ENCODE assay signal across 10 mouse cellular contexts in genomic region chr9:121315901-121316595, GRCm38 (mm10). TPM values are rescaled to one million over a fixed set of nuclear protein-coding genes. Genes with fewer than 3 reads are reported as not detected.
DNase-seq lines count a peak whose midpoint lies in the region; ATAC-seq and TF ChIP-seq lines count a peak whose summit lies in the region.
"Had no signal": no experiment of that assay in that cellular context is flagged by ENCODE, and none has a peak within 500 bp of the region (broad histone marks: within the 10 kb centered on the region; RNA-seq: fewer than 3 reads in every experiment).

No protein-coding gene starts in this region.

- no peak for DNase-seq in kidney, adult 9 months
- no peak for DNase-seq in heart, postnatal 0 days (ENCODE audit: low spot score)
- DNase-seq in retina, postnatal 1 day, result no peak
- no peak for DNase-seq in right cerebral cortex, adult 18-20 months

- no peak for TF ChIP-seq POLR2A in bone marrow, adult 2 months (IDR thresholded peaks at IDR 0.05; ENCODE audit: borderline replicate concordance, control insufficient read depth, low read depth, low read length)

- peaks cover 4% of the 10 kb centered on the region; the same call in 1 of the 2 replicates for H3K36me3 ChIP-seq in kidney, embryonic 14.5 days (ENCODE audit: control insufficient read depth, insufficient read depth, low read length)
- 0 out of 2 replicates have a peak, but pooled peaks cover 4% of the 10 kb centered on the region for H3K36me3 ChIP-seq in heart, postnatal 0 days (replicated peaks; ENCODE audit: control insufficient read depth, insufficient read depth, low read length)
- no peaks in the 10 kb centered on the region for H3K36me3 ChIP-seq in macrophage (ENCODE audit: inconsistent target)

- H3K9ac ChIP-seq in kidney, embryonic 14.5 days (ENCODE audit: low read depth, low read length), result no peak overlapping the region
- H3K9ac ChIP-seq in heart, postnatal 0 days (replicated peaks; ENCODE audit: low read depth, low read length), result no peak overlapping the region
- H3K9ac ChIP-seq: liver, embryonic 14.5 days had no signal

- TF ChIP-seq CTCF in bone marrow, adult 2 months (IDR thresholded peaks at IDR 0.05; ENCODE audit: control insufficient read depth, insufficient read depth, low read length), result no peak
- no peak for TF ChIP-seq CTCF in heart, postnatal 0 days (IDR thresholded peaks at IDR 0.05; ENCODE audit: low read depth)

- 0 out of 2 replicates have a peak overlapping the region, but pooled peaks have one; percentile 4 for H3K27ac ChIP-seq in kidney, embryonic 14.5 days (ENCODE audit: low read depth, low read length)
- H3K27ac ChIP-seq in bone marrow, adult 2 months (ENCODE audit: control insufficient read depth, insufficient read depth, low read depth, low read length, poor library complexity), result peak overlapping the region; percentile 65
- peak overlapping the region; percentile 99 for H3K27ac ChIP-seq in heart, postnatal 0 days (ENCODE audit: low read depth)
- H3K27ac ChIP-seq in macrophage, result peak overlapping the region; percentile 100
- H3K27ac ChIP-seq: liver, embryonic 14.5 days had no signal

- H3K9me3 ChIP-seq in kidney, embryonic 14.5 days (ENCODE audit: control insufficient read depth, low read length), result peaks cover 2% of the 10 kb centered on the region; the same call in 1 of the 2 replicates
- H3K9me3 ChIP-seq in heart, postnatal 0 days (replicated peaks; ENCODE audit: control insufficient read depth, low read length), result no peaks in the 10 kb centered on the region
- H3K9me3 ChIP-seq: G1E had no signal

- 75% methylated on average over 4 of the region's 4 CpGs for WGBS in kidney, embryonic 14.5 days
- WGBS in bone marrow, adult 2 months, result 74% methylated on average over 4 of the region's 4 CpGs
- WGBS in heart, postnatal 0 days, result 62% methylated on average over 4 of the region's 4 CpGs
- 86% methylated on average over 4 of the region's 4 CpGs for WGBS in macrophage (ENCODE audit: missing documents)

- H3K79me2 ChIP-seq in macrophage (ENCODE audit: inconsistent target), result peaks cover 78% of the 10 kb centered on the region

- peaks cover 32% of the 10 kb centered on the region for H3K4me1 ChIP-seq in kidney, embryonic 14.5 days (ENCODE audit: control insufficient read depth, insufficient read depth, low read length)
- H3K4me1 ChIP-seq in bone marrow, adult 2 months (ENCODE audit: control insufficient read depth, insufficient read depth, low read length), result peaks cover 10% of the 10 kb centered on the region
- H3K4me1 ChIP-seq in heart, postnatal 0 days (ENCODE audit: control insufficient read depth, insufficient read depth), result peaks cover 70% of the 10 kb centered on the region

- no peak for ATAC-seq in kidney, embryonic 14.5 days (ENCODE audit: low FRiP score, low TSS enrichment)
- no peak for ATAC-seq in heart, postnatal 0 days (ENCODE audit: insufficient read depth, low read depth)
- ATAC-seq in inflammation-experienced regulatory T-cells, adult 6 months, result no peak

- no peak overlapping the region for H3K4me2 ChIP-seq in kidney, embryonic 14.5 days (replicated peaks; ENCODE audit: low read depth, low read length)
- no peak overlapping the region for H3K4me2 ChIP-seq in heart, postnatal 0 days (ENCODE audit: low read depth, low read length)

- H3K4me3 ChIP-seq in kidney, embryonic 14.5 days (ENCODE audit: low read length), result no peak overlapping the region
- H3K4me3 ChIP-seq in bone marrow, adult 2 months (replicated peaks; ENCODE audit: control insufficient read depth, low read depth, low read length), result no peak overlapping the region
- no peak overlapping the region for H3K4me3 ChIP-seq in heart, postnatal 0 days (ENCODE audit: low read depth, low read length)
- no peak overlapping the region for H3K4me3 ChIP-seq in macrophage (ENCODE audit: inconsistent target)

- no peaks in the 10 kb centered on the region for H3K27me3 ChIP-seq in kidney, embryonic 14.5 days (ENCODE audit: control insufficient read depth, insufficient read depth, low read length)
- no peaks in the 10 kb centered on the region for H3K27me3 ChIP-seq in heart, postnatal 0 days (ENCODE audit: control insufficient read depth, insufficient read depth, low read length)

- no peak for TF ChIP-seq EP300 in heart, postnatal 0 days (IDR thresholded peaks at IDR 0.05; ENCODE audit: low read depth)

RNA-seq across cellular contexts. Expression of gene Trak1, which starts 18.7 kb away (rescaled TPM):
- 10.8 and 15.4 TPM in 2 replicates for polyA plus RNA-seq in kidney, embryonic 14.5 days (2014; fragmentation: Nextera tagmentation; extraction: Ambion mirVana)
- polyA plus RNA-seq in bone marrow, adult 2 months (2011; ENCODE audit: insufficient read depth, insufficient read length, low replicate concordance, missing spikeins), result 14.1 and 29.4 TPM in 2 replicates
- total RNA-seq in heart, postnatal 0 days (2014; rRNA removed; ENCODE audit: low replicate concordance), result 113 and 120 TPM in 2 replicates
- polyA plus RNA-seq in heart, postnatal 0 days (2015; fragmentation: Nextera tagmentation; extraction: Ambion mirVana), result 53.5 and 59.3 TPM in 2 replicates
- 100 to 1,000 TPM; 175 to 281 (median 222) TPM for total RNA-seq in macrophage (2018; cell fraction: chromatin; rRNA removed)
- 10 to 100 TPM; 48.6 to 71.4 (median 54.7) TPM for total RNA-seq in macrophage (2018; cell fraction: cytosol; rRNA removed)
- 100 to 1,000 TPM in 25 of 26 experiments, 10 to 100 TPM in 1; 94.9 to 207 (median 141) TPM for total RNA-seq in macrophage (2018; cell fraction: nucleus; rRNA removed)
- polyA plus RNA-seq in macrophage (2018), result 30.9 to 32.9 TPM (median 32.9 TPM) in 3 replicates
- 10 to 100 TPM in 2 of 3 experiments, 1 to 10 TPM in 1; 7.5 to 12.9 (median 11.8) TPM for polyA plus RNA-seq in inflammation-experienced regulatory T-cells, adult 6 months (2017; shearing (Covaris generic))

RNA-seq across cellular contexts. Expression of gene Ulk4, which starts 39.1 kb away (rescaled TPM):
- 124 and 166 TPM in 2 replicates for polyA plus RNA-seq in kidney, embryonic 14.5 days (2014; fragmentation: Nextera tagmentation; extraction: Ambion mirVana)
- polyA plus RNA-seq in bone marrow, adult 2 months (2011; ENCODE audit: insufficient read depth, insufficient read length, low replicate concordance, missing spikeins), result not detected in 2 replicates
- 1.3 and 1.5 TPM in 2 replicates for total RNA-seq in heart, postnatal 0 days (2014; rRNA removed; ENCODE audit: low replicate concordance)
- polyA plus RNA-seq in heart, postnatal 0 days (2015; fragmentation: Nextera tagmentation; extraction: Ambion mirVana), result 64.3 and 66.7 TPM in 2 replicates
- 10 to 100 TPM in 3 of 26 experiments, 1 to 10 TPM in 22, under 1 TPM in 1; 0.92 to 10.8 (median 6.6) TPM for total RNA-seq in macrophage (2018; cell fraction: chromatin; rRNA removed)
- 1 to 10 TPM in 1 of 26 experiments, under 1 TPM in 25; 0.33 to 1.5 (median 0.57) TPM for total RNA-seq in macrophage (2018; cell fraction: cytosol; rRNA removed)
- 1 to 10 TPM in 24 of 26 experiments, under 1 TPM in 2; 0.52 to 3.7 (median 2.2) TPM for total RNA-seq in macrophage (2018; cell fraction: nucleus; rRNA removed)
- 0.25 to 2.2 TPM (median 1.1 TPM) in 3 replicates for polyA plus RNA-seq in macrophage (2018)
- polyA plus RNA-seq in inflammation-experienced regulatory T-cells, adult 6 months (2017; shearing (Covaris generic)), result 1 to 10 TPM in 2 of 3 experiments, not detected in 1; 1.6 to 3.8 TPM

Comparison
In these comparisons a context has a peak if more than half of its experiments do, and no peak if none do; other contexts are left out.
1. H3K27ac ChIP-seq: peak in every context shown above with its lines; median percentile 100 in macrophage; 99 in heart, postnatal 0 days; 65 in bone marrow, adult 2 months; 4 in kidney, embryonic 14.5 days.
2. RNA of gene Ulk4, which starts 39.1 kb away (polyA plus RNA-seq): 124 to 166 TPM in kidney, embryonic 14.5 days and 64.3 to 66.7 TPM in heart, postnatal 0 days; 0.25 to 2.2 TPM in macrophage, 1.6 to 3.8 TPM in inflammation-experienced regulatory T-cells, adult 6 months and not detected in bone marrow, adult 2 months; every median in the first group is over 10 times any median in the second.